Mouse (Mus musculus) left cerebral cortex, adult 9 months (tissue): ENCODE data around the gene Hes2.

Experiments
- DNase-seq, 2 experiments: peaks; one replicate each; pipeline ENCODE4 v3.0.0; 2022; ENCODE audit warnings: low spot score in 2 of 2

Gene Hes2

GRCm38 (mm10) chr4:152158585-152159284 lies at the start of gene Hes2:
TSS of gene Hes2 (plus strand) at chr4:152158867.
- no peak for DNase-seq

DNA sequence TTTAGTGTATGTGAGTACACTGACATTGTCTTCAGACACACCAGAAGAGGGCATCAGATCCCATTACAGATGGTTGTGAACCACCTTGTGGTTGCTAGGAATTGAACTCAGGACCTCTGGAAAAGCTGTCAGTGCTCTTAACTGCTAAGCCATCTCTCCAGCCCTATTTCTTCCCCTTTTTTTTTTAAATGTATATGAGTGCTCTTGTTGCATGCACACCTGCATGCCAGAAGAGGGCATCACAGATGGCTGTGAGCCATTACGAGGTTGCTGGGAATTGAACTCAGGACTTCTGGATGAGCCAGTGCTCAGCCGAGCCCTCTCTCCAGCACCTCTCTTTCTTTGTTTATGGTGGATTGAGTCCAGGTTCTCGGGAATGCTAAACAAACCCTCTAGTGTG lies 49.2 kb upstream of the Hes2 start:
- DNase-seq, result no peak

DNA sequence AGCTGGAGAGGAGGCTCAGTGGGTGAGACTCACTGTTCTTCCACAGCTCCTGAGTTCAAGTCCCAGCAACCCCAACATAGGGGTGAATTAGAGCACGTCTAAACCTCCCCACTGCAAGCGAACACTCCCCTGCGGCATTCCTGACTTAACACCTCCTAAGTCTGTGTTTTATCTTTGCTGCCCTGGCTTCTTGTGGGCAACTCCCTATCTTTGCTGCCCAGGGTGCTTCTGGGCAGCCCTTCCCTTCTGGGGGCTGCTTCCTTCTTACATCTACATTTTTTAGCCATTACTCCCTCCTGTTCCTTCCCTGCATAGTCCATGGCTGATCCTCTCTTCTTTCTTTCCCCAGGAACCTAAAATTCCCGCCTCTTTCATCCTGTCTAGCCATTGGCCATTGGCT lies 48.0 kb upstream of the Hes2 start:
- DNase-seq, result no peak

DNA sequence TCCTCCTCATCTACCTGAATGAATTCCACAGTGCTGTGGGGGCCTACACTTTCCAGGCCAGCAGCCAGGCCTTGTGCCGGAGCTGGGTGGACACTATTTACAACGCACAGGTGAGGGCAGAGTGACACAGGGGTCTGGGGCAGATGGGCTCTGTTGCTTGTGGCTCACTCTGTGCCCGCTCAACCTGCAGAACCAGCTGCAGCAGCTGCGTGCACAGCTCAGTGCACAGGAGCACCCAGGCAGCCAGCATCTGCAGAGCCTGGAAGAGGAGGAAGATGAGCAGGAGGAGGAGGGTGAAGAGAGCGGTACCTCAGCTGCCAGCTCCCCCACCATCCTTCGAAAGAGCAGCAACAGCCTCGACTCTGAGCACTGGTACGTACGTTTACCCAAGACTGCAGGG lies 46.3 kb upstream of the Hes2 start:
- DNase-seq, result no peak

DNA sequence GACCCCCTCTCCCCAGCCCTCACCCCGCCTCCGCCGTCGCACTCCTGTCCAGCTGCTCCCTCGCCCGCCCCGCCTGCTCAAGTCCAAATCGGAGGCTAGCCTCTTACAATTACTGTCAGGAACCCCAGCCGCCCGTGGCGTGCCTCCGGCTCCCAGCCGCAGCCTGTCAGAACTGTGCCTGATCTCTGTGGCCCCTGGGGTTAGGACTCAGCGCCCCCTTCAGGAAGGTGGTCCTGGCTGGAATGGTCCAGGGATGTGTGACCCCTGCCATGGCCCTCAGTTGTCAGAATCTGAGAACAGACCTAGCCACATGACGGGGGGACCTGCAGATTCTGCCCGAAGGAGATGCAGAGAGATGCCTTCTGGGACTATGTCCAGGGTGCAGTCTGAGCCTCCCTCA lies 44.6 kb upstream of the Hes2 start:
- no peak for DNase-seq

- no peak for DNase-seq
Measured at GRCm38 (mm10) chr4:152115921-152116612, 42.6 kb upstream of the Hes2 start, which contains the start of gene Tnfrsf25. TSS of gene Tnfrsf25 (plus strand) at chr4:152115934.

- no peak for DNase-seq
Measured at GRCm38 (mm10) chr4:152117538-152117937, 41.1 kb upstream of the Hes2 start.

DNA sequence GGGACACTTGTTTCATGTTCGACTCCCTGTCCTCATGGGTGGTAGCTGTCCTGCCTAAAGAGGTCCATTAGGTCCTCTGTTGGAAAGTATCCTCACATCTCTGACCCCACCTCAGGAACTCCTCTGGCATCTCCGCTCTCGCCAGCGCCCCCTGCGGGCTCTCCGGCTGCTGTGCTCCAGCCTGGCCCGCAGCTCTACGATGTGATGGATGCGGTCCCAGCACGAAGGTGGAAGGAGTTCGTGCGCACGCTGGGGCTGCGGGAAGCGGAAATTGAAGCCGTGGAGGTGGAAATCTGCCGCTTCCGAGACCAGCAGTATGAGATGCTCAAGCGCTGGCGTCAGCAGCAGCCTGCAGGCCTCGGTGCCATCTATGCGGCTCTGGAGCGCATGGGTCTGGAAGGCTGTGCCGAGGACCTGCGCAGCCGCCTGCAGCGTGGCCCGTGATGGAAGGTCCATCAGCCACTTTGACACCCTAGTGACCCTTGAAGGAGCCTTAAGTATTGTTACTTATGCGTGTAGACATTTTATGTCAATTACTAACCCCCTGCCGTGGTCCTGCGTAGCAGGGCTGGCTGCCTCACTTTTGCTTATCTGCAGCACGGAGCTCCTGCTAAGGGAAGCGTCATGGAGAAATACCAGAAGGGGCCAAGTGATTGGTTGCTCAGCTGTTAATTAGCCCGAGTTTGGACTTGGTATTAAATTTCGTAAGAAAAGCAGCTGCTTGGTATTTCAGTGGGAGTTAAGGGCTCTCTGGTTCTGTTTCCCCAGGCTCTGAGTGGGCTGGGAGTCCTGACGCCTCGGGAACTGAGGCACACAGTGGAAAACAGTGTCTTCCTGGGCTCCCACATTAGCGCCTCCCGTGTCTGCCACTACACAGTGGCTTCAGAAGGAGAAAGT lies 39.0 kb upstream of the Hes2 start:
- peak in 1 of 2 experiments; percentile 56 for DNase-seq

GRCm38 (mm10) chr4:152120311-152121182 lies 38.1 kb upstream of the Hes2 start:
- DNase-seq, result no peak

DNA sequence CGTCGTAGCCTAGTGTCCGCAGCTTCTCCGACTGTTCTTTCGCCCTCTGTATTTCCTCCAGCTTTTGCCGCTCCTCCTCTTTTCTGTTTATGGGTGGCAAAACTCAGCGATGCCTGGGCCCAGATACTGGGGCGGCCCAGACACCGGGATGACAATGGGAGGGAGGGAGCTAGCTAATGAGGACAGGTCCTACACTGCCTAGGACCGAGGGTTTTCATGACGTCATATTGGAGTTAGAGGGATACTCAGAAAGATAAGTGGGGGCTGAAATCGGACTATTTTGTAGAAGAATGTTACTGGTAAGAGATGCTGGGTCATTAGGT lies 37.5 kb upstream of the Hes2 start:
- DNase-seq, result no peak

DNA sequence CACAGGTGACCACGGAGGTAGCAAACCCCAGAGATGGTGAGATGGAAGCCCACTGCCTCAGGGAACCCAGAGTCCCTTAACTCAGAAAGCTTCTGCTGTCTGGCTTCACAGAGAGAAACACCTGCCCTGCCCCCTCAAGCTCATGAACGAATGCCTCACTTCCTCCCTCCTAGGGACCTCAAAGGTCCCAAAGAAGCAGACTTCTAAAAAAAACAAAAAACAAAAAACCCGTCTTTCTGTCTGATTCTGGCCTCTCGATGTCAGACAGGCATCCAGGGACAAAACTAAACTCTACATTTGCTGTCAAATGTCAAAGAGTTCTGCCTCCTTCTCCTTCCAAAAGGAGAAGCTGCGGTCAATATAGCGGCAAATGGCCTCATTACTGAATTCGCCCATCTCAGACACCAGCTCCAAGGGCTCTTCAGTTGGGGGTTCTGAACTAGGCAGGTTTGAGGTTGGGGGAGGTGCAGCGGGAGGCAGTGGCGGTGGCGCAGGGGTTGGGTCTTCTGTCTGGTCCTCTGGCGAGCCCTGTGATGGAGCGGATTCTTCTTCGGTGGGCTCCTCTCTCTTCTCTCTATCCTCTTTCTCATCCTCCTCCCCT lies 34.2 kb upstream of the Hes2 start:
- no peak for DNase-seq

DNA sequence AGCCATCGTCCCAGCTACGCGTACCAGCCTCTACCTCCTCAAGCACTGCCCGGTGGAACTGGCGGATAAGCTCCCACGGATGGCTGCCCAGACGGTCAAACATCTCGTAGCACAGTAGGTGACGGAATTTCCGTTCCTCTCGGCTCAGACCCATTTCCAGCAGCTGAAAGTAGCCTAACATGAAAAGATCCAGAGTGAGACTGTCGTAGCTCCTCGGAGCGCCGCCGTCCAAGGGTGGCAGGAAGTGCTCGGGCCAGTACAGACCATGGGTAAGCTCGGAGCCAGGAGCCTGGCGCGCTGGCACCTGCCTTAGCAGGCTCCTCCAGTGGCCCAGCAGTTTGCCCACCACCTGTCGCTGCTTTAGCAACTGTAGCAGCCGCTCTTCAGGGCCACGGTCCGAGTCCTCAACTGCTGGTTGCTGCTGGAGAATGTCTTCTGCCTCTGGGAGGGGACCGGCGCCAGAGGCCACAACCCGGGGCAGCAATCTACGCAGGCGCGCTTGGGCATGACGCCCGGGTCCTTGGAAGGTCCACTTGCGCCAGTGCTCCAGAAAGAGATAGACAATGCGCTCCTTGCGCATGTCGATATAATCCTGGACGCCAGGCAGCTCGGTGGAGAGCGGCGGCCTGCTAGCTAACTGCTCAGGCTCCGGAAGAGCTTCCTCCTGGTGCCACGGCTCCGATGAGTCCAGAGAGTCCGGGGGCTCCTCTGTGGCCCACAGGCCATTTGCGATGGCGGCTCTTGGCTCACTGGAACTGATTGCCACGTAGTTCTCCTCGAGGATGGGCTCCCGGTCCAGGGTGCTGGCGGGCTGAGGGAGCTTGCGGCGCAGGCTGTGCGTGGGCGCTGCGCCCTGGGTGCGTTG lies 33.3 kb upstream of the Hes2 start:
- DNase-seq, result no peak

DNA sequence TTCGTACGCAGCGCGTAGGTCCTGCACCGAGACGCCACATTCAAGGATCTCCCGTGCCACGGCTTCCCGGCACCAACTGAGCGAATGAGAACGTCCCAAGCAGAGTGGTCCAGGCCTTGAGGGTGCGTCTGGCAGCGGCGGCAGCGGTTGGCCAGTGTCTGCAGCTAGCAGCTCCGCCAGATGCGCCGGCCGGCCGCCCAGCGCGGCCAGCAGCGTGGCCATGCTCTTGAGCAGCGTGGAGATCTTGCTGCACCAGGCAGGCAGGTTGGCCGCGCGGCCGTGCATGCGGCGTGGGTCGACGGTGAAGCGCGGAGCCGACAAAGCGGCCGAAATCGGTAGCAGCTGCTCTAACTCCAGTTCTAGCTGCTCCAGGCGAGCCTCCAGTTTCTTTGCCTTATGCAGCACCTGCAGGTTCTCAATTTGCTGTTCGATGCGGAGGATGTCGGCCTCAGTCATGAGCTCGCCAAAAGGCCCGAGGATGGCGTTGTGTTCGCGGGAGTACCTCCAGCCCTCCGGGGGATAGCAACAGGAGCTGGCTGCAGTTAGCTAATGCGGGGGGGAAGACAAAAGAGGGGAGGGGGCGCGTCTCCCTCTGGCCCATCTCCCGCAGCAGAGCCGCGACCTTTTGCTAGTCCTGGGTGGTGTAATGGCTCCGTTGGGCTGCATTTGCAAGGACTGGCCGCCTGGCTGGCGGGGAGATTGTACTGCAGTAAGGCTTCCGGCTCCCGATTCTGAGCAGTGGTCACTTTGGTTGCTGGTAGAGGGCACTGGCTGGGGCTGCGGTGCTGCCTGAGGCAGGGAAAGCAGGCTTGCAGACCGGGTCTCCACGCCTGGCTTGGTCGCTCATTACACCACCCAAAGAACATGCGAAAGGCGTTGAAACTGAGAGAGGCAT lies 32.4 kb upstream of the Hes2 start:
- no peak for DNase-seq

GRCm38 (mm10) chr4:152127884-152128283 lies 30.8 kb upstream of the Hes2 start:
- no peak for DNase-seq

GRCm38 (mm10) chr4:152128784-152129183 lies 29.9 kb upstream of the Hes2 start:
- DNase-seq, result no peak

DNA sequence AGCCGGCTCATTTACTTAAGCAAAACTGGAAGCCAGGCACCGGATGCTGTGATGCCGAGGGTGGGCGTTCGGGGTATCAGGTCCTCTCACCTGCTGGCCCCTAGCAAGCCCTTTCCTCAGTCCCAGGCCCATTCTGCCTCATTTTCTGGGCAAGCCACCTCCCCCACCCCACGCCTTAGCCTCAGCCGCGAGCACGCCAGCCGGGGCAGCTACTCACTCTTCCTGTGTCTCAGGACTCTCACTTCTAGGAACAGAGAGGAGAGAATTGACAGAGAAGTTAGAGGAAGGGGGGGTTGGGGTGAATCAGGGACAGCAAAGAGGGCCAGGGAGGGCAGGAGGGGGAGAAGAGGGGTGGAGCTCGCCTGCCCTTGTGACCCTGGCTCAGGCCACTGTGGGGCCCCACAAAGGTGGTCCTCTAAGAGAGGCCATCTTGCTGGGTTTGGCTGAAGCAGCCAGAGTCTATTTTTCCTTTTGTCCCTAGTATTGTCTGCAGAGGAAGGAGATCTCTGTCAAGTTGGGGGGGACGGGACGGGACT lies 29.2 kb upstream of the Hes2 start:
- DNase-seq, result no peak

DNA sequence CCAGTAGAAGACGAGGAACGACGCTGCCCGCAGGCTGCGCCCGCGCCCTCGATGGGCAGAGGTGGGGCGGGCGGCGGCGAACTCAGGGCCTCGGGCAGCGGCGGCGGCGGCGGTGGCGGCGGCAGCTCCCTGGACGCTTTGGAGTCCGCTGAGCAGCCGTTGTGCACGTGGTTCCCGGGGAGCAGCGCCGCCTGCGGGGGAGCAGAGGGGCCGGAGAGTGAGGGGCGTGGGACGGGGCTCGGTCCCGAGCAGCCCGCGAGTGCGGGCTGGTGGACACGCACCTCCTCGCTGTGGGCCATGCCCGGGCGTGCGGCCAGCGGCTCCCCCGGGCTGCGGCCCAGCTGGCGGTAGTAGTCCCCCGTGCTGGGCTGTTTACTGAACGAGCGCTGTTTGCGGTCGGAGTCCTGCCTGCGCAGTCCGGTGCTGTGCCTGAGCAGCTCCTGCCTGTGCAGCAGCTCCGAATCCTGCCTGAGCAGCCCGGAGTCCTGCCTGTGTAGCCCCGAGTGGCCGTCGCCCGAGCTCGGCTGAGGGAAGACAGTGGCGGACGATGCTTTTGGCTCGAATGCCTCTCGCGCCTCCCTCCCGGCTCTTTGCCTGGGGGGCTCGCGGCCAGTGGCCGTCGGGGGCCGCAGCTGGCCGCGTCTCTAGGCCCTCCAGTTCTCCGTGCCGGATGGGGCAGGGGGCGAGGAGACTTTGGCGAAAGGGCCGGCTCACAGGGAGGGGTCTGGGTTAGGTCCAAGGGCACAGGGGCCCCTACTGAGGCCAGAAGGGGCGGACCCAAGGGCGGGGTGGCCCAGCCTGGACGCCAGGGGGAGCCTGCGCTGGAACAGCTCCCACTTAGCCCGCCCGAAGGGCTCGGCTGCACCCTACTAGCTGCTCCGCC lies 27.7 kb upstream of the Hes2 start:
- peak in 1 of 2 experiments; percentile 40 for DNase-seq
